Mouse (Mus musculus): ENCODE measurements around the gene Frem1.

DNA sequence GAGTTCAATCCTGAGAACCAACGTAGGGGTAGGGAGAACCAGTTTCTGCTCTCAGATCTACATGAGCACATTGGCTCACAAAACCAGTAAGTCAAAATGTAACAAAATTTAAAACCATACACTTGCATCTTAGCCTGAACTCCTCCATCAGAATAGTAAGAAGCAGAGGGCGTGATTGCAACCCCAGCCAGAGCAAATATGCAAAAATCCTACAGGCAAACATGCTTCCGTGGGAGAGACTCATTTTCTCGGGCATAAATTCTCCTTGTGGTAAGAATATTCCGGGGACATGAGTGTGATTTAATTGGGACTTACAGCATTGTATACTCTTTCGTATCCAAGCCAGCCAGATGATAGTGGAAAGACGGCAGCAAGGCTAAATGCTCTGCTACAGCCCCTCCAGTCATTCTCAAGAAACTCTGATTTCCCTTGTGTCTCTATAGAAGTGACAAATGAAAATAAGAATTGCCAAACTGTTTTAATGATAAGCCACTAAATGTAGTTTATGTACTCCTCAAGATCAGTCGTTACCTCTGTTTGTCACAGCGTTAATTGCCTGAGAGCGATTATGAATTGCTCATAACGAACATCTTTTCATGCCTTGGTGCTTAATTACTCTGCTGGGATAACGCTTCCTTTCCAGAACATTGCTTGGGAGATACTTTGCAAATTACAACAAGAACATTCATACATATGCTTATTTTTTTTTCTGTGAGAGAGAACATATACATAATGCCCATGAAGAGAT, 81.1 kb downstream of the Frem1 start:
- TF ChIP-seq POLR2A (IDR thresholded peaks at IDR 0.05; ENCODE audit: low read depth, low read length) (no peak), CTCF (IDR thresholded peaks at IDR 0.05; ENCODE audit: extremely low read depth, insufficient read length, insufficient replicate concordance, low read depth, low read length) (no peak)
